Mouse (Mus musculus) retina, postnatal 1 day (tissue): ENCODE data around the gene Gpx4.
"Not testable (repeated sequence)": the region's sequence is repeated elsewhere in the genome, so short reads cannot be mapped to it uniquely, and the experiment has no call there.

ENCODE experiments used
- DNase-seq: peaks from one replicate; pipeline ENCODE4 v3.0.0-alpha.2; 2012

Gene Gpx4

GRCm38 (mm10) chr10:80024229-80025043 lies 22.5 kb upstream of the Gpx4 start:
- no peak for DNase-seq

GRCm38 (mm10) chr10:80025044-80025347 lies 22.0 kb upstream of the Gpx4 start:
- no peak for DNase-seq

- no peak for DNase-seq
These were observed 21.5 kb upstream of the Gpx4 start for GRCm38 (mm10) chr10:80025463-80025862.

GRCm38 (mm10) chr10:80025889-80026288 lies 21.1 kb upstream of the Gpx4 start:
- peak; percentile 53 for DNase-seq

GRCm38 (mm10) chr10:80027681-80028520 lies 19.1 kb upstream of the Gpx4 start:
- DNase-seq: no peak

- no peak for DNase-seq
These were observed 18.5 kb upstream of the Gpx4 start for GRCm38 (mm10) chr10:80028521-80028846.

- DNase-seq: no peak
These were observed 16.8 kb upstream of the Gpx4 start for GRCm38 (mm10) chr10:80030191-80030590.

GRCm38 (mm10) chr10:80030736-80031135 lies 16.2 kb upstream of the Gpx4 start:
- DNase-seq: no peak

GRCm38 (mm10) chr10:80032799-80033480 lies 14.0 kb upstream of the Gpx4 start:
- no peak for DNase-seq

- peak; percentile 74 for DNase-seq
These were observed 13.2 kb upstream of the Gpx4 start for GRCm38 (mm10) chr10:80033511-80034391.

GRCm38 (mm10) chr10:80035148-80035547 lies 11.8 kb upstream of the Gpx4 start:
- no peak for DNase-seq

- DNase-seq: no peak
These were observed 11.3 kb upstream of the Gpx4 start for GRCm38 (mm10) chr10:80035686-80036085.

GRCm38 (mm10) chr10:80036832-80037231 lies 10.1 kb upstream of the Gpx4 start:
- no peak for DNase-seq

GRCm38 (mm10) chr10:80039559-80039979 lies 7.4 kb upstream of the Gpx4 start, which contains the start of gene Polr2e:
Gene Polr2e (minus strand): TSS chr10:80039795.
- peak; percentile 98 for DNase-seq

- DNase-seq: not testable (repeated sequence)
These were observed 5.4 kb upstream of the Gpx4 start for GRCm38 (mm10) chr10:80041409-80042060.

- peak; percentile 87 for DNase-seq
These were observed 2.9 kb upstream of the Gpx4 start for GRCm38 (mm10) chr10:80044087-80044486.

- not testable (repeated sequence) for DNase-seq
These were observed 1.6 kb upstream of the Gpx4 start for GRCm38 (mm10) chr10:80045364-80045763.

- DNase-seq: peak; percentile 77
These were observed 1.2 kb upstream of the Gpx4 start for GRCm38 (mm10) chr10:80045766-80046165.

GRCm38 (mm10) chr10:80048396-80048795 lies 1.4 kb downstream of the Gpx4 start:
- peak; percentile 90 for DNase-seq

GRCm38 (mm10) chr10:80048834-80049233 lies 1.9 kb downstream of the Gpx4 start:
- DNase-seq: no peak

- DNase-seq: no peak
These were observed 3.3 kb downstream of the Gpx4 start for GRCm38 (mm10) chr10:80050244-80050643.
